Mouse (Mus musculus) C2C12 (cell line): ENCODE measurements around the gene Alpk1.

Source experiments
- CEBPB ChIP-seq: IDR thresholded peaks from one replicate; pipeline ENCODE4 v1.6.1; 2011; ENCODE audit warnings: low read depth, mild to moderate bottlenecking, control low read depth, moderate library complexity
- CTCF ChIP-seq: IDR thresholded peaks from one replicate; pipeline ENCODE4 v1.5.1; 2011; ENCODE audit not compliant: control insufficient read depth, insufficient read depth, insufficient read length
- FOSL1 ChIP-seq: IDR thresholded peaks from one replicate; pipeline ENCODE4 v1.8.0; 2011; ENCODE audit warnings: mild to moderate bottlenecking, low read length; ENCODE audit not compliant: poor library complexity, insufficient read depth, severe bottlenecking

DNA sequence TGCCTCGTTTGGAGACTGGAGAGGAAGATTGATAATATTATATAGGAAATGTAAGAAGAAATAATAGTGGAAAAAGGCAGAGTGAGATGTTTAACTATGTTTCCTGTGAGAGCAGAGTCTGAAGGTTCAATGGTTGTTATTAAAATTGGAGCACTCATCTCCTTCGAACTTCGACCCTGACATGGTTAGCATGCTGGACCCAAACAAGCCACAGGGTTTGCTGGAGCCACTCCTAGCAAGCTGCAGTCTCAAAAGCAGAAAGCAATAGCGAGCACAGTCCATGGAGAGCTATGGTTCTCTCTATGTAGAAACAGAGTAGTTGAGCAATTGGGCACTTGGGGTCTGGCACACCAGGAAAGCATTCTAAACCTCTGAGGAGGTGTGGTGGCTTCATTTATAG is 59.4 kb downstream of the Alpk1 start:
- no peak for TF ChIP-seq CTCF
- TF ChIP-seq FOSL1 = no peak
- TF ChIP-seq CEBPB = no peak
